Mouse (Mus musculus): ENCODE results near the gene Serpinb2. TPM values are rescaled to one million over a fixed set of nuclear protein-coding genes. Genes with fewer than 3 reads are reported as not detected.

Serpinb2 gene
- polyA plus RNA-seq (2014; fragmentation: Nextera tagmentation; extraction: Ambion mirVana): 0.33 and 0.39 TPM in 2 replicates

- DNase-seq (ENCODE audit: low spot score) (no peak), ATAC-seq (replicated peaks; ENCODE audit: low FRiP score) (no peak)
- no peak within 1 kb of the TSS for H3K27ac ChIP-seq (ENCODE audit: low read depth, low read length)
- no peaks in the 10 kb centered on the region for H3K9me3 ChIP-seq (ENCODE audit: control insufficient read depth, low read length)
- 70% methylated on average over 5 of the region's 5 CpGs for WGBS
- H3K4me3 ChIP-seq (ENCODE audit: low read depth, low read length): no peak within 1 kb of the TSS
- no peaks in the 10 kb centered on the region for H3K36me3 ChIP-seq (ENCODE audit: control insufficient read depth, insufficient read depth, low read length)
- H3K9ac ChIP-seq (ENCODE audit: low read length): no peak within 1 kb of the TSS
- no peaks in the 10 kb centered on the region for H3K4me1 ChIP-seq (replicated peaks; ENCODE audit: control insufficient read depth, insufficient read depth, low read length)
- no peak within 1 kb of the TSS for H3K4me2 ChIP-seq (ENCODE audit: low read depth, low read length, severe bottlenecking)
- H3K27me3 ChIP-seq (ENCODE audit: control insufficient read depth, insufficient read depth, low read length): no peaks in the 10 kb centered on the region
Observed at GRCm38 (mm10) chr1:107511252-107511651, at the start of gene Serpinb2. Gene Serpinb2, plus strand, starts transcription at chr1:107511423.

GRCm38 (mm10) chr1:107479909-107480308 is 31.3 kb upstream of the Serpinb2 start:
- Histone ChIP-seq H3K27me3 (ENCODE audit: control insufficient read depth, insufficient read depth, low read length) (no peaks in the 10 kb centered on the region), H3K9me3 (ENCODE audit: control insufficient read depth, low read length) (no peaks in the 10 kb centered on the region), H3K4me3 (ENCODE audit: low read depth, low read length) (no peak overlapping the region), H3K4me1 (replicated peaks; ENCODE audit: control insufficient read depth, insufficient read depth, low read length) (no peaks in the 10 kb centered on the region), H3K36me3 (ENCODE audit: control insufficient read depth, insufficient read depth, low read length) (no peaks in the 10 kb centered on the region), H3K27ac (ENCODE audit: low read depth, low read length) (no peak overlapping the region), H3K9ac (ENCODE audit: low read length) (no peak overlapping the region), H3K4me2 (ENCODE audit: low read depth, low read length, severe bottlenecking) (no peak overlapping the region)
- ATAC-seq (replicated peaks; ENCODE audit: low FRiP score) (no peak), DNase-seq (ENCODE audit: low spot score) (no peak)

- Histone ChIP-seq H3K9me3 (ENCODE audit: control insufficient read depth, low read length) (no peaks in the 10 kb centered on the region), H3K4me1 (replicated peaks; ENCODE audit: control insufficient read depth, insufficient read depth, low read length) (no peaks in the 10 kb centered on the region), H3K36me3 (ENCODE audit: control insufficient read depth, insufficient read depth, low read length) (no peaks in the 10 kb centered on the region), H3K9ac (ENCODE audit: low read length) (no peak overlapping the region), H3K4me3 (ENCODE audit: low read depth, low read length) (no peak overlapping the region), H3K27ac (ENCODE audit: low read depth, low read length) (no peak overlapping the region), H3K4me2 (ENCODE audit: low read depth, low read length, severe bottlenecking) (no peak overlapping the region), H3K27me3 (ENCODE audit: control insufficient read depth, insufficient read depth, low read length) (no peaks in the 10 kb centered on the region)
- WGBS: 24% methylated on average over 11 of the region's 11 CpGs
- ATAC-seq (replicated peaks; ENCODE audit: low FRiP score) (peak; percentile 88), DNase-seq (ENCODE audit: low spot score) (peak; percentile 85)
Observed at GRCm38 (mm10) chr1:107481452-107481851, 29.8 kb upstream of the Serpinb2 start.

- 78% methylated on average over 8 of the region's 8 CpGs for WGBS
- Histone ChIP-seq H3K9me3 (ENCODE audit: control insufficient read depth, low read length) (no peaks in the 10 kb centered on the region), H3K4me1 (replicated peaks; ENCODE audit: control insufficient read depth, insufficient read depth, low read length) (no peaks in the 10 kb centered on the region), H3K27ac (ENCODE audit: low read depth, low read length) (no peak overlapping the region), H3K27me3 (ENCODE audit: control insufficient read depth, insufficient read depth, low read length) (no peaks in the 10 kb centered on the region), H3K4me2 (ENCODE audit: low read depth, low read length, severe bottlenecking) (no peak overlapping the region), H3K36me3 (ENCODE audit: control insufficient read depth, insufficient read depth, low read length) (no peaks in the 10 kb centered on the region), H3K4me3 (ENCODE audit: low read depth, low read length) (no peak overlapping the region), H3K9ac (ENCODE audit: low read length) (no peak overlapping the region)
- ATAC-seq (replicated peaks; ENCODE audit: low FRiP score): no peak
- no peak for DNase-seq (ENCODE audit: low spot score)
Observed at GRCm38 (mm10) chr1:107489577-107489976, 21.6 kb upstream of the Serpinb2 start.

GRCm38 (mm10) chr1:107496789-107497188 is 14.4 kb upstream of the Serpinb2 start:
- Histone ChIP-seq H3K9me3 (ENCODE audit: control insufficient read depth, low read length) (no peaks in the 10 kb centered on the region), H3K36me3 (ENCODE audit: control insufficient read depth, insufficient read depth, low read length) (no peaks in the 10 kb centered on the region), H3K27me3 (ENCODE audit: control insufficient read depth, insufficient read depth, low read length) (no peaks in the 10 kb centered on the region), H3K4me3 (ENCODE audit: low read depth, low read length) (no peak overlapping the region), H3K4me2 (ENCODE audit: low read depth, low read length, severe bottlenecking) (no peak overlapping the region), H3K9ac (ENCODE audit: low read length) (no peak overlapping the region), H3K4me1 (replicated peaks; ENCODE audit: control insufficient read depth, insufficient read depth, low read length) (no peaks in the 10 kb centered on the region), H3K27ac (ENCODE audit: low read depth, low read length) (no peak overlapping the region)
- WGBS: 81% methylated on average over 2 of the region's 2 CpGs
- no peak for DNase-seq (ENCODE audit: low spot score)
- ATAC-seq (replicated peaks; ENCODE audit: low FRiP score): no peak

- Histone ChIP-seq H3K36me3 (ENCODE audit: control insufficient read depth, insufficient read depth, low read length) (no peaks in the 10 kb centered on the region), H3K4me3 (ENCODE audit: low read depth, low read length) (no peak overlapping the region), H3K27ac (ENCODE audit: low read depth, low read length) (no peak overlapping the region), H3K9ac (ENCODE audit: low read length) (no peak overlapping the region), H3K27me3 (ENCODE audit: control insufficient read depth, insufficient read depth, low read length) (no peaks in the 10 kb centered on the region), H3K4me1 (replicated peaks; ENCODE audit: control insufficient read depth, insufficient read depth, low read length) (no peaks in the 10 kb centered on the region), H3K4me2 (ENCODE audit: low read depth, low read length, severe bottlenecking) (no peak overlapping the region), H3K9me3 (ENCODE audit: control insufficient read depth, low read length) (no peaks in the 10 kb centered on the region)
- DNase-seq (ENCODE audit: low spot score) (no peak), ATAC-seq (replicated peaks; ENCODE audit: low FRiP score) (no peak)
Observed at GRCm38 (mm10) chr1:107502025-107502424, 9.2 kb upstream of the Serpinb2 start.

GRCm38 (mm10) chr1:107503294-107503693 is 7.9 kb upstream of the Serpinb2 start:
- H3K27ac ChIP-seq (ENCODE audit: low read depth, low read length): no peak overlapping the region
- H3K4me3 ChIP-seq (ENCODE audit: low read depth, low read length): no peak overlapping the region
- no peak overlapping the region for H3K9ac ChIP-seq (ENCODE audit: low read length)
- WGBS: 90% methylated on average over 3 of the region's 3 CpGs
- H3K9me3 ChIP-seq (ENCODE audit: control insufficient read depth, low read length): no peaks in the 10 kb centered on the region
- ATAC-seq (replicated peaks; ENCODE audit: low FRiP score): no peak
- H3K36me3 ChIP-seq (ENCODE audit: control insufficient read depth, insufficient read depth, low read length): no peaks in the 10 kb centered on the region
- DNase-seq (ENCODE audit: low spot score): no peak
- no peaks in the 10 kb centered on the region for H3K4me1 ChIP-seq (replicated peaks; ENCODE audit: control insufficient read depth, insufficient read depth, low read length)
- no peak overlapping the region for H3K4me2 ChIP-seq (ENCODE audit: low read depth, low read length, severe bottlenecking)
- H3K27me3 ChIP-seq (ENCODE audit: control insufficient read depth, insufficient read depth, low read length): no peaks in the 10 kb centered on the region

- Histone ChIP-seq H3K4me1 (replicated peaks; ENCODE audit: control insufficient read depth, insufficient read depth, low read length) (no peaks in the 10 kb centered on the region), H3K9me3 (ENCODE audit: control insufficient read depth, low read length) (no peaks in the 10 kb centered on the region), H3K27ac (ENCODE audit: low read depth, low read length) (no peak overlapping the region), H3K4me2 (ENCODE audit: low read depth, low read length, severe bottlenecking) (no peak overlapping the region), H3K4me3 (ENCODE audit: low read depth, low read length) (no peak overlapping the region), H3K9ac (ENCODE audit: low read length) (no peak overlapping the region), H3K36me3 (ENCODE audit: control insufficient read depth, insufficient read depth, low read length) (no peaks in the 10 kb centered on the region), H3K27me3 (ENCODE audit: control insufficient read depth, insufficient read depth, low read length) (no peaks in the 10 kb centered on the region)
- DNase-seq (ENCODE audit: low spot score): no peak
- ATAC-seq (replicated peaks; ENCODE audit: low FRiP score): no peak
- 83% methylated on average over 8 of the region's 8 CpGs for WGBS
Observed at GRCm38 (mm10) chr1:107505898-107506562, 5.2 kb upstream of the Serpinb2 start.
